Mouse (Mus musculus) lung, postnatal 36 days (tissue): ENCODE data around the gene Olfr1411.

Experiments
- DNase-seq: peaks from one replicate; pipeline ENCODE4 v3.0.0; 2022; ENCODE audit warnings: mixed read lengths

Olfr1411 gene

GRCm38 (mm10) chr1:92640393-92640792 is 46.2 kb downstream of the Olfr1411 start:
- no peak for DNase-seq

DNA sequence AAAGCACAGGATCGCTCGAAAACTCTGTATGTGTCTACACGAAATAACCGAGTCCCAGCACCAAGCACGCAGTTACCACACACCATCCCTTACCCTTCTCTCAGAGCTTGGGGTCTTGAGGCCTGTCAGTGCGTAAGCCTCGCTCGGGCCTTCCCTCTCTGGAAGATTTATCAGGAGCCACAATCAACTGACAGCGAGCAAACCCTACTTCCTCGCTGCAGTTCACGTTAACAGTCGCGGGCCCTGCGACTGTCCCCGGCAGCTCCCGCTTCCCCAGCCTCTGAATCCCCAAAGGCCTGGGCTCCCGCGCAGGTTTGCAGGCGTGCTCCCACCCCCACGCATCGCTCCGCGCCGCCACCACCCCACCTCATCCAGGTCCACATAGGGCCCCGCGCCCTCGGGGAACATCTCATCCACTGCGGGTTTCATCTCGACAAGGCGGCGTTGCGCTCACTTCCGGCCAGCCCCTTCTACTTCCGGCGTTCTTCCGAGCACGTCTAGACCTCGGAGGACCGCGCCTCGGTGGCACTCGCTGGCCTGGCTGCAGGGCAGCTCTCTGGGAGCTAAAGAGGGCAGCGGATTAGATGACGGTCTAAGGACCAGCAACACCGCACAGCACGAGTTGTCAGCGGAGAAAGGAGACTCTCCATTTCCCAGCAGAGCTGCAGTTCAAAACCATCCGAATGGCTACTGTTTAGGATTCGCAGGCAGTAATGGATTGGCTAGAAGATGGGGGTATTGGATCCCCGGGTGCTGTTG is 47.5 kb downstream of the Olfr1411 start, which contains the start of gene Cops9:
TSS of gene Cops9 (minus strand) at position 472 of the 759 bp plus-strand sequence.
- DNase-seq = peak; percentile 93

- DNase-seq = no peak
Measured at GRCm38 (mm10) chr1:92643691-92644090, 49.5 kb downstream of the Olfr1411 start.

GRCm38 (mm10) chr1:92644916-92645315 is 50.7 kb downstream of the Olfr1411 start:
- DNase-seq = no peak

DNA sequence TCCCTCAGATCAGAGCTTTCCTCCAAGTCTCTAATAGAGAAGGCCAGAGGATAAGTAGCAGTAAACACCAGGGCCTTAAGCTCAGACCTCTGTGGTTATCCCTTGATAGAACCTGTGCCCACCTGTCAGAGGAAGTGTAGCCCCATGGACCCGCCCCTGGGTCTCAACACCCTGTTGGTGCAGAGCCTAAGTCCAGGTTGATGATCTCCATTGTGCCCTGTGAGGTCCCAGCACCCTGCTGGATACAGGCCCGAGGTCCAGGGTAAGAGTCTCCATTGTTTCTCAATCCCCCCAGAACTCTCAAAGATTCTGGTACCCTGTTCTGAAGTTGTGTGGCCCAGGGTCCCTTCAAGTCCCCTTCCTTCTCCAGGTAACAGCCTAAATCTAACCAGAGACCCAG is 51.9 kb downstream of the Olfr1411 start:
- DNase-seq = no peak

GRCm38 (mm10) chr1:92646601-92647000 is 52.4 kb downstream of the Olfr1411 start:
- no peak for DNase-seq

GRCm38 (mm10) chr1:92647026-92647425 is 52.8 kb downstream of the Olfr1411 start:
- no peak for DNase-seq
